Mouse (Mus musculus): Measurements from ENCODE around the gene Crocc2.
A peak's percentile ranks its signal among the peaks of the same experiment; 100 is the strongest.
"Not testable (repeated sequence)": the region's sequence is repeated elsewhere in the genome, so short reads cannot be mapped to it uniquely, and the experiment has no call there.

Gene Crocc2

DNA sequence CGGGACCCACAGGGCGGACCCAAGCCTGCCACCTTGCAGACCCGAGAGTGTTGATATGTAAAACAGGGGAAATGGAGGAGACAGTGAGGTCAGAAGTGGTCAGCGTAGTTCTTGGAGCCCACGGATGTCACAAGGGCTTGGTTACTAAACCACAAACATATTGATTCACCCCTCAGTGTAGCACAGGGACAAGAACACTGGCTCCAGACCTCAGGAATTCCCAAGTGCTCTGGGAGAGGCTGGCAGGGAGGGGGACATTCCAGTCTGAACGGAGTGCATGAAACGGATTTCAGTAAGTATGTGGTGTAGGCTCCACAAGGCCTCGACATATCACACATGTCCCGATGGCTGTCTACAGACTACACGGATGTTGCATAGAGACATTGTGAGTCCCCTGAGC, 6.6 kb upstream of the Crocc2 start:
- no peak for DNase-seq (ENCODE audit: low spot score in 2 of 2)

DNA sequence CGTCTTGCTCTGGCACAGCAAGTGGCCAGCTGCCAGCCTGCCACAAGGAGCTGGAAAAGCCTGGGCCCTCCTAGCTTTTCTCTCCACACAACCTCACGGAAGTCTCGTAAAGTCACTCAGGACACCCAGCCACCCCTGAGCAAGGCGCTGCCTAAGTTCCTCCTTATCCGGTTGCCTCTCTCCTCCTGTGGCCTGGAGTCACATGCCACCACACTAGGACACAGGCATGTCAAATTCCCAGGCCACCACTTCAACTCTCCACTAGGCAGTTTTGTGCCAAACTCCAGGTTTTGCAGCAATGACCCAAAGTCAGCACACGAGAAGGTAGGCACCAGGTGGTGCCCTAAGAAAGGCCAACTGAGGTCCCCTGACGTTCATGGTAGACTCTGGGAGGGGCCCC, 5.9 kb upstream of the Crocc2 start:
- DNase-seq (ENCODE audit: low spot score in 2 of 2): no peak

DNA sequence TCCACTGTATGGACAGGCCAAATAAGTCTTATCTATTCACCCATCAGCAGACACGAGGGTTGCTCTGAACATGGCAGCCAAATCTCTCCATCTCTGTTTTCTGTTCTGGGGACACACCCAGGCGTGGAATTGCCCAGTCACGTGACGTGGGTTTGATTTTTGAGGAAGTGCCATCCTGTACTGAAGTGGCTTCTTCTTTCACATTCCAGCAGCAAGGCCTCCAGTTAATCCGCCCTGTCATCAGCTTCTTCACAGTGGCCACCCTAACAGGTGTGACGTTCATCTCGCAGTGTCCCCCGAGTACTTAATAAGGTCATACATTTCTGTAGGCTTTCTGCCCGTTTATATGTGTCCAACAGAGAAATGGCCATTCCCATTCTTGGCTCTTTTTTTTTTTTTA, 3.1 kb upstream of the Crocc2 start:
- no peak for DNase-seq (ENCODE audit: low spot score in 2 of 2)

DNA sequence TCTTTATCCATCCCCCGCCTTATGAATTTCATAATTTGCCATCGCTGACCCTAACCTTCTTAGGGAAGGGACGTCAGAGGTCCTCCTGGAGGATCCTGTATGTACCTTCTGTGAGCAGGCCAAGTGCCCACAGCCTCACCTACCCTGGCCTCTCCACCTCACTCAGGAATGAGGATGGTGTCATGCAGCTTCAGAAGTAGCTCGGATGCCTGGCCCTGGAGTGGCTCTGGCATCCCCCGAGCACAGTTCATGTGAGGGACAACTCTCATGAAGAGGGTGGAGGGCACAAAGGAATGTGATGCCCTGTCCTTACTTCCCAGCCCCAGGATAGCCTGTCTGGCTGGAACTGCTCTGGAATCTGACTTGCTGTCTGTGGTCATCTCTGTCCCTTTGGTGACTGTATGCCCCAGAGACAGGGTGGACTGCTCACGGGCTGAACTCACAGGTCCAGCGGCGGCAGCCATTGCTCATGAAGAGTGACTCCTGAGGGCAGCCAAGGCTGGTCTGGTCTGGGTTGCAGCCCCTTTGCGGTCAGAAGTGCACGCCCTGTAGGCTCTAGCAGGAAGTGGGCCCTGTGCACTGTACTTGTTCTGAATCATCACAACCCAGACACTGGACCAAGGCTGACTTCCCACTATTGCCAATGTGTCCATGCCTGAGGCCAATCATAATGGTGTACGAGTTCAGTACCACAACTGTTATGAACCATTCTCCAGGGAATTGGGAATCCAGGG, 2.0 kb upstream of the Crocc2 start:
- no peak for DNase-seq (ENCODE audit: low spot score in 2 of 2)

GRCm38 (mm10) chr1:93173665-93174064, 5.1 kb downstream of the Crocc2 start:
- no peak for DNase-seq (ENCODE audit: low spot score in 2 of 2)

DNA sequence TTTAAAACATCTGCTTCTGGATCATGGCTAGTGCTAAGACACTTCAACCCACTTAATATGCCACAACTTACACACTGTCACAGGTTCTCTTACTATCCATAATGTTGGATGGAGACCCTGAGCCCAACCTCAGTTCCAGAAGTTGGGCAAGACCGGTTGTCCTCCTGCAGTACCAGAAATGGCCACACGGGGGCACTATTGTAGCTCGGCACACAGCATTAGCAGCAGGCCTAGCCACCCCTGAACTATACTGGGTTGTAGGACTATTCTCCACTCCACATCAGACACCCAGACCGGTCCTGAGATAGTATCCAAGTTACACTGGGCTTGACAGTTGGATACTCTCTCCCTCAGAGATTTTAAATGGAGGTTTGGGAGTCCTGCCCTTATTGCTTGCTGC, 5.9 kb downstream of the Crocc2 start:
- DNase-seq (ENCODE audit: low spot score in 2 of 2): peak; percentile 62 to 89

- DNase-seq (ENCODE audit: low spot score in 2 of 2): no peak
Measured at GRCm38 (mm10) chr1:93175849-93176248, 7.3 kb downstream of the Crocc2 start.

DNA sequence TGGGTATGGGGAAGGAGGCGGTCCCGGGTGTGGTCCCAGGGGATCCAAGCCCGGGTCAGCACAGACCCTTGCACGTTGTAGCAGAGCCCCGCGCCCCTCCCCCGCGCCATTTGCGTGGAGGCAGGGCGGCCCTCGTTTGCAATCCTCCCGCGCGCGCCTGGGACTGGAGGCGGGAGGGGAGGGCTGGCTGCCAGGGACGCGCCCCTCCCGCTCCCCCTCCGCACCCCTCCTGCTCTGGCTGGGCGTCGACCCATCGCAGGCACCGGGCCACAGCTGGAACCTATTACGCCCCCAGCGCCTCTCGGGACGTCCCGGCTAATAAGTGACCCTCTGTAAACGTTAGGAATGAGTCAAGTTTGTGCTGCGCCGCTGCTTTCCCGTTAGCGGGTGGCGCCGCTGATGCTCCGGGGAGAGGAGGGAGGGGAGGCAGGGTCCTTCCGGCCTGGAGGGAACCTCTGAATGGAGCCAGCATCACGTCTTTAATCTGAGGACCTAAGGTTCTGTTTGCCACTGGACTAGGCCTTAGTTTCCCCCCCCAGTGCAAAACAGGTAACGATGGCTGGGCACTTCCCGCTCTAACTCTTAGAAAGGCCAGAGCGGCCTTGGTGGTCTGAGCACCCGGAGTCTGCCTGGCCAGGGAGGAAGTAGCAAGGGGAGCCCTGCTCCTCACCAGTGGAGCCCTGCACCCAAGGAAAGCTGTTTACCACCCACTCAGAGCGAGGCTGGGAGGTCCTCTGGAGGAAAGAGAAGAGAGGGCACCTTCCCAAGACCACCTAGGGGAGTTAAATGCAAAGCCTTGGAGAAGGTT, 8.2 kb downstream of the Crocc2 start:
- no peak for DNase-seq (ENCODE audit: low spot score in 2 of 2)

DNA sequence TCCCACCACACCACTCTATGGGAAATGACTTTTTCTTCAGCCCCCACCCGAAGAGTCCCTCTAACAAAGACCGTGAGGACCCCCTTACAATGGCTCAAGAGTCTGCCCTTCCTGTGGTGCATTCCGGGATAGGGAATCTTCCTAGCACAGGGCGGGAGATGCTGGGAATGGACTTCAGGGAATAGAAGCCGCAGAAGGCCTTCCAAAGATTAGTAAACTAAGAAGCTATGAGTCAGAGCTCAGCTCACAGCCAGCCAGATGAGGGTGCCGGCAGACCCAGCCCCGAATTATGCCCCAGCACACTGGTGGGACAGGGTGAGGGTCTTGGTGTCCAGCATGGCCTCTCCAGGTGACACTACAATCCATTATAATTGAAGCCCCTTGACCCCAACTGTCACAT, 13.8 kb downstream of the Crocc2 start:
- DNase-seq (ENCODE audit: low spot score in 2 of 2): no peak

- DNase-seq (ENCODE audit: low spot score in 2 of 2): no peak
Measured at GRCm38 (mm10) chr1:93184071-93184828, 15.7 kb downstream of the Crocc2 start.

DNA sequence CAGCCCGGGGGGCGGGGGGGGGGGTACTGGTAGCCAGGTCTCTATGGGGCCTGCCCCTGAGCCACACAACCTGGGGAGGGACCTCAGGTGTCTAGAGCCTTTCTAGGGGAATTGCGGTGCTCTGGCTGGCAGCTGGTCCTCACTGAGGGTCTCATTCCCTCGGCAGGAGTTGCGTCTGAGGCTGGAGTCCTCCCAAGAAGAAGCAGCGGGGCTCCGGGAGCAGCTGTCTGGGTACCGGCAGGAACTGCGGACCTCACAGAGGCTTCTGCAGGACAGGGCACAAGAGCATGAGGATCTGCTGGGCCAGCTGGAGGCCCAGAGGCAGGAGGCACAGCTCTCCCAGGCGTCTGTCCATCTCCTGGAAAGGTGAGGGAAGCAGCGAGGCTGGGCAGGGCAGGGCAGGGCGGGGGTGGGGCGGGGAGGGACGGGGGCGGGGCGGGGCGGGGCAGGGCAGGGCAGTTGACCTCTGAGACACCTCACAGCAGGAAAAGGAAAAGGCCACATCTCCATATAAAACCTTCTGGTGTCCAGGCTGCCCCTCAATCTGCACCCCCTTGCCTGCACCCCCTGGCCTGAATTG, 22.3 kb downstream of the Crocc2 start:
- DNase-seq (ENCODE audit: low spot score in 2 of 2): no peak

DNA sequence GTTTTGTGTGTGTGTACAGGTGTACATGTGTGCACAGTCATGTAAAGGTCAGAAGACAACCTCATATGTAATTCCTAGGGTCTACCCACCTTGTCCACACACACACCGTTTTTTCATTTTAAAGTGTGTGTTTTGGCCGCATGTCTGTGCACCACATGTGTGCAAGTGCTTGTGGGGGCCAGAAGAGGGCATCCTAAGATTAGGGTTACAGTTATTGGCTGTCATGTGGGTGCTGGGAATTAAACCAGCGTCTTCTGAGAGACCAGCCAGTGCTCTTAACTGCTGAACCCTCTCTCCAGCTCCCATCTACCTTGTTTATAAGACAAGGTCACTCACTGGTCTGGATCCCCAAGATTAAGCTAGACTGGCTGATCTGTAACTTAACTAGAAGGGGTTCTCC, 26.4 kb downstream of the Crocc2 start:
- no peak for DNase-seq (ENCODE audit: low spot score in 2 of 2)

DNA sequence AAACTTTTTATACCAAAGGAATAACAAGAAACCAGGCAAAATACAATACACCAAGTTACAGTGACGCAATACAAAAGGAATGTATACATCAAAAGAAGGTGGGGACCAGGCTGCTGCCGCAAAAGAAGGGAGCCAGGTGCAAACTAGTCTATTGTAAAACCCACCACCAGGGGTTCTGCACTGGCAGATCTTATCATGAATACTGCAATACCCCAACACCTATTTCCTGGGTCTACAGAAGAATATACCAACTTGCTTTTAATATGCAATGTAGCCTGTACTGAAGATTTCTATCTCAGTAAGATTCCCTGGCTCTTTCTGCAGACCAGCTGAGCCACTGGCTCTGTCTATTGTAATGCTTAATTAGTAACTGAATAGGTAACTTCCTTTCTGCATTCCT, 28.9 kb downstream of the Crocc2 start:
- DNase-seq (ENCODE audit: low spot score in 2 of 2): not testable (repeated sequence)

DNA sequence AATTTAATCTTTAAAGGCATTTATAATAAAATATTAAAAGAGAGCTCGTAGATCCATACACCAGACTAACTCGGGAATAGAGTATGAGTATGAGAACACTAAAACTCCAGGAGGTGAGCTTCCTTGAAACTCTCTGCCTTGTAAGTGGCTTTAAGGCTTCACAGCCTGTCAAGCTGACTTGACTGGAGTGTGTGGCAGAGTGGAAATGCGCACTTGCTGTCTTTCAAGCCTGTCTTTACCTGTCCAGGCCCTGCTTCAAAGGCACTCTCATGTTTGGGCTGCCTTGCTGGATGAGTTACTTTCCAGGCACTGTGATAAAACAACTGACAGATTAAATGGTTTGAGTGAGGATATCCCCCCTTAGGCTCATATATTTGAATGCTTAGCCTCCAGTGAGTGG, 29.4 kb downstream of the Crocc2 start:
- DNase-seq (ENCODE audit: low spot score in 2 of 2): no peak

DNA sequence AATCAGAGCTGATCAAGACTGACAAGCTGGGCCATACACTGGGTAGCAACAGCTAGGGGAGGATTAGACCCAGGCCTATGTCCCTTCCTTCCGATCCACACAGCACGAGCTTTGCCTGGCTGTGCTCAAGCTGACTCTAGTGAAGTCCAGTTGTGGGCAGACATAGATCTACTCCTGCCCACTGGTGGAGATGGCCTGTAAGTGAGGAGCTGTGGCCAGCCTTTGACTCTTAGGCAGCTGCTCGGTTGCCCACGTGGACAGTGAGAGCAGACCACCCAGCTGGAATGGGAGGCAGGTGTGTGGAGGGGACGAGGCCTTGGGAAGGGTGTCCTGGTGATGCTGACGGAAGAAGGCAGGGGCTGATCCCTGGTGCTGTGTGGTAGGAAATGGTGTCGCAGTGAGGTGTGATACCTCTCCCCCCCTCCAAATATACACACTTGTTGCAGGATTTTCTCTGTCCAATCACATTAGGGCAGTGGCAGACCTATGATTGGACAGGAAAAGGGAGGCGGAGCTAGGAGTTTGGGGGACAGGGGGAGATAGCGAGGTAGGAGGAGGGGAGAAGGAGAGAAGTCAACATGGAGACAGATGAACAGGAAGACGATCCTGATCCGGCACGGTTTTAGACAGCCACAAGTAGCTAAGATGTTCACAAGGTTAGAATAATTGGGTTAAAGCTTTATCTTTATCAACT, 37.9 kb downstream of the Crocc2 start:
- no peak for DNase-seq (ENCODE audit: low spot score in 2 of 2)

DNA sequence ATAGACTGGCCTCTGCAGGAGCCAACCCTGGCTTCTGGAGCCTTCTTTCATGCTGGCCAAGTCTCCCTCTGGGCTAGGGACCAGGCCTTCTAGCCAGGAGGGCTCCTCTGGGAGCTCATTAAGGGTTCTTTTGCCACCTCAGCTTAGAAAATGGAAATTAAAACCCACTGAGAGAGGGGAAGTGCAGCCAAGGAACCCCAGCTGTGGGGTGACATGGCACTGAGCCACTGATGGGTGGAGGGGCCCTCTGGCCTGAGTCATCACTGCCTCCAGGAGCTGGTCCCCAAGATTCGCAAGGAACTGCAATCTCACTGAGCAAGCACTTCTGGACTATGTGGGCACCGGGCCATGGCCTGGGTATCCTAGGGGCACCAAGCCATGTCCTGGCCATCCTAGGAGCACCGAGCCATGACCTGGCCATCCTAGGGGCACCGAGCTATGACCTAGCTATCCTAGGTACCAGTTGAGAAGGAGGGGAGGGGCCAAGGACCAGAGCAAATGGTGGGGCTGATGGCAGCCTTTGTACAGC, 39.1 kb downstream of the Crocc2 start:
- no peak for DNase-seq (ENCODE audit: low spot score in 2 of 2)

DNA sequence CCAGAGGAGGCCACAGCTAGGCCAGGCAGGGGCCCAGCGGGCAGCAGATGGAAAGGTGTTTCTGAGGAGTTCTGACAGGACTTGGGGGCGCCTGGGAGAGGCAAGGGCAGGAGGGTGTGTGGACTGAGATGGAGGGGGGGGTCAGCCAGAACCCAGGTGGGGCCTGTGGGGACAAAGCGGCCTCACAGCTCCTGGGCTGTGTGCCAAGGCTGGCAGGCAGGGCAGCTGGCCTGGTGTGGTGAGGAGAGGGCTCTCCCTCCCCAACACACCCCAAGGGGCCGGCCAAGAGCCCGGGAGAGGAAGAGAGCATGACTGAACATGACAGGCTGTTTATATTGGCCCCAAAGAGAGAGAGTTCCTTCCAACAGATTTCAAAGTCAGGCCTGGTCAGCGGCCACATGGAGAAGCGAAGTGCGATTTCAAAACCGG, 41.7 kb downstream of the Crocc2 start:
- no peak for DNase-seq (ENCODE audit: low spot score in 2 of 2)

GRCm38 (mm10) chr1:93211019-93211418, 42.5 kb downstream of the Crocc2 start:
- no peak for DNase-seq (ENCODE audit: low spot score in 2 of 2)

DNA sequence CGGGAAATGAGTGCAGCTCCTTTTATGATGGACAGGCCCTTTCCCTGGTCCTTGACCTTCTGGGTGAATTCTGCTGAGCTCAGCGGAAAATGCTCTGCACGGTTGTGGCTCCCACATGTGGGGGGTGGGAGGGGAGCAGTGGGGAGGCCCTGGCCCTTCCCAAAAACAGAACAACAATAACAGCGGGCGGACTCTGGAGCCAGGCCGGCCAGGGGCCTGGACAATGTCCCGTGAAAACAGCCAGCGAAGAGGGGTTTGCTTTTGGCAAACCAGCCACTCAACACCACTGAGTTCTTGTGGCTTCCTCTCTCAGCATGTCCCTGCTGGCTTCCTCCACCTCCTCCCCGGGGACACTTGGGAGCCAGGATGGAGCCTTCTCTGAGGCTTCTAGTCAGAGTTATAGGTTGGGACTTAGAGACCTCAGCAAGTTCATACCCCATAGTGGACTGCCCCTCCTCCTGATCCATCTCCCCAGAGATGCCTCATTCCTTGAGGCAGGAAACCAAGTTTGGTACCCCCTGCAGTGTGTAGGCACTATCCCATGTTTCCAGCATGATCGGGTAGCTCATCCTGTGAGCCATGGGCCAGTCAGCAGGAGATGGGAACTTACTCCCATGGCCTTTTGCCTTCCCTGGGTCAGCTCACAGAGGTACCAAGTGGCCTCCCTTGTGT, 43.2 kb downstream of the Crocc2 start:
- no peak for DNase-seq (ENCODE audit: low spot score in 2 of 2)

GRCm38 (mm10) chr1:93212441-93212840, 43.9 kb downstream of the Crocc2 start:
- DNase-seq (ENCODE audit: low spot score in 2 of 2): no peak

DNA sequence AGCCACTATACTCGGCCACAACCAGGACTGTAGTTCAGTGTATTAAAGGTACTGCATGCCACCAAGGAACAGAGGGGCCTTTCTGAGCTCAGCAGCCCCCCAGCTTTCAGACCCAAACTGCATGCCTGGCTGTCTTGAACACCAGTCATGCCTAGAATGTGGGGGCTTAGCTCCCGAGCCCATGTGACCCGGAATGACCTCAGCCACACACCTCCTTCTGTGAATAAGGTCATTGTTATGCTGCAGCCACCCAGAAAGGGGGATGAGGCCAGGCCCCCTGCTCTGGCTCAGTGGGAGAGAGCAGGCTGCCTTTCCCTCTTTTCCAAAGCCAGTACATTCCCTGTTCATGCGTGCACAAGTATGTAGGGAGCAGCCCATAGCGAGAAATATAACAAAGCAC, 46.1 kb downstream of the Crocc2 start:
- no peak for DNase-seq (ENCODE audit: low spot score in 2 of 2)
